Mouse (Mus musculus): ENCODE data around the gene Fez2.

Gene Fez2

GRCm38 (mm10) chr17:78370445-78370844, 47.5 kb downstream of the Fez2 start:
- DNase-seq (ENCODE audit: extremely low read depth, insufficient read length, low spot score): no peak

GRCm38 (mm10) chr17:78368481-78368880, 49.5 kb downstream of the Fez2 start:
- DNase-seq (ENCODE audit: extremely low read depth, insufficient read length, low spot score): no peak

DNA sequence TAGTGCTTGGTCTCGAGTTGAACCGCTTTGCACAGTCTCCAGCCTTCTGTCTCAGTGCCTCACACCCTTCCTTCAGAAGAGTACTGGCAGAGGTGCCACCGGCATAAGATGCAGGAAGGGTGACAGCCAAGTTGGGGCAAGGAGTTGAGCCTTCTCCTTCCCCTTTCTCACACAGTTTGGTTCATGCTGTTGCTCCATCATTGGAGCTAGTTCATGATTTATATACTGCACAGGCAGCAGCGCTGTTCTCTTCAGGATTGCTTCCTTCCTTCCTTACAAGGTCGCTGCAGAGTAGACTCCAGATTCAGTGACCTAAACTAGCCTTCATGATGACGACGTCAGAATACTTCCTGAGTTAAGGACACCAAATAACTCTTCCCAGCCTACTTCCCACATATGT, 51.9 kb downstream of the Fez2 start:
- DNase-seq (ENCODE audit: extremely low read depth, insufficient read length, low spot score): no peak

DNA sequence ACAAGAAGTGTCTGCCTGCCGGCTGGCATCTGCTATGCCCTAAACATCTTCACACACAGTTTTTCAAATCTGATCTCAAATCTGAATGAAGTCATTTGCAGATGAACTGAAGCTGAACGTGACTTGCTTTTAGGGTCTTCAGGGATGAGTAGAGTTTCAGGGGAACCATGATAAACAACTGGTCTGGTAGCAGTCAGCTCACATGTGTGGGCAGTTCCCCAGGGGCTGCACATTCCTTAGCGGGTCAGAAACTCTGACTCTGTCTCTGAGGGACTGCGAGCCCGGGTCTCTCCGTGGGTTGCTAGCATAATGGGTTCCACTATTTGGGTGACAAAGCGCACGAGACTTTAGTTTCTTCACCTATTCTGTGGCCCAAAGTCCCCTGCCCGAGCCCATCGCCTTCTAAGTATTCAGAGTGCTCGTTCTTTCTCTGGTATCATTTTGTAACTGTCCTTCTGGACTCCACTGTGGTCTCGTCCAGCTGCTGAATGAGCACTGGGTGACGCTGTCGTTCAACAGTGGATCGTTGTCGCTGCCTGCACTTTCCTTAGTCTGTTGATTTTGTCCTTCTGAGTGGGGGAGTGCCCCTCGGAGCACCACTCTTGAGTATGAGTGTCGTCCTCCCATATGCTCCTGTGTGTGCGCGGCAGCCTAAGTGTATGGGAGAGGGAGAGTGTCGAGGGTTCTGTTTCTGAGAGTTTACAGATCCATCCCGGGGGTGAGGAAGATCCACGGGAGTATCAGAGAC, 53.2 kb downstream of the Fez2 start:
- DNase-seq (ENCODE audit: extremely low read depth, insufficient read length, low spot score): no peak

DNA sequence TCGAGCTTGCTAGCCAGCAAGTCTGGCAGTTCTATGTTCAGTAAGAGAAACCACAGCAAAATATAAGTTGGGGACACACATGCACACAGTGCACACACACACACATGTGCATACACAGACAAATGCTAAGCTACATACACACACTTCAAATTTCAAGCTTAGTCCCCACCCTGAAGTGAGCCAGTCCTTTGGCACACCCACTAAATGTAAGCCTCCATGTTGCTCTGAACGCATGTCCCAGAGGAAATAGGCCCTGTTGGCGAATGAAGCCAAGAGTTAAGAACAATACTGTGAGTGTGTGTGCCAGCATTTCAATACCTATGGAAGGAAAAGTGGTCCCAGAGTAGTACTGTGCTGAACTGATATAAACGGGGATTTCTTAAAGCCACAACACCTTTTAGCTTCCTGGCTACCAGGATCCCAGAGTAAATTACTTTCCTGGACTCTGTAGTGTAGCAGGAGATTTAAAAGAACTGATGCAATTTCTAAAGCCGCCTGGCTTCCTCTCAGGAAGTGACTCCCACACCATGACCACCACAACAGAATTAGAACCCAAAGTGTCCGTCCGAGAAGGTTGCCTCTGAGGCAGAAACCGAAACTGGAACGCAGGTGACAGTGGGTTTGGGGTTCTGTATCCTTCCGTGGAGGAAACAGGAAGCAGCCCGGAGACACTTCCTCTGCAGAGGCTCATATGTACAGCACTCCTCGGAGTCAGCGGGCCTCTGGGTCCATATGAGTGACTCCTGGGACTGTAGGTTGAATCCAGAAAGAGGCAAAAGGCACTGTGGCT, 55.8 kb downstream of the Fez2 start:
- DNase-seq (ENCODE audit: extremely low read depth, insufficient read length, low spot score): no peak

DNA sequence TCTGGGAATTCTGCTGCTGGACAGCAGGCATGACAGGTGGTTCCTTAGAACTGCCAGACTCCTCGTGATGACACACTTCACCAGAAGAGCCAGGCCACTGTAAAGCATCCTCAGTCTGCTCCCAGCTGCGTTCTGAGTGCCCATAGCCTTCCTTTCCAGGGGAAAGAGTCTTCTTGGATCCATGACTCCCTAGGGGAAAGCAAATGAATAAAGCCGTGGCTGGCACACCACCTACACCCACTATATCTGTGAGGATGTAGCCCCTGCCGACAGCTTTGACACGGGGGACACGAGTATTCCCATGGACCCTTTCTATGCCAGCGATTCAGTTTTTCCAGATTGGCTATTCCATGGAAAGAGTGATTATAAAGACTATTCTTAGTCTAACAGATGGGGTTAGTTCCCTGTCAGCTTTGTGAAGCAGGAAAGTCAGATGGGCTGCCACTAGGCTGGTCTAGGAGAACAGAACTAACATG, 59.7 kb downstream of the Fez2 start:
- no peak for DNase-seq (ENCODE audit: extremely low read depth, insufficient read length, low spot score)

DNA sequence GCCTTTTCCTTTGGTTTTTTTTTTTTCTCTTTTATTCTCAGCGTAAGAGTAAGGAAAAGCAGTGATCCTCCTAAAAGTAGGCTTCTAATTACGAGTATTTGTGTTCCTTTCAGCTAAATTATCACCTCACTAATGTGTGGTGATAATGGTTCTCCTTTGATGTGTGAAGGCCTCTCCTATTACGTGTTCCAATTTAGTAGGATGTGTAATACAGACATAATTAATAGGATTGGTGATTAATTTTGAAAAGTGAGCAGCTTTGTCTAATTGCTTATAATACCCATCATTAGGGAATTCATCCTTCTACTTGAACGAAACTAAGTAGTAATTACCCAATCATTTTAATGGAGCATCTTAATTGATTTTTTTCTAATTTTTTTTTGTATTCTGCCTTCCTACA, 60.2 kb downstream of the Fez2 start:
- no peak for DNase-seq (ENCODE audit: extremely low read depth, insufficient read length, low spot score)

- no peak for DNase-seq (ENCODE audit: extremely low read depth, insufficient read length, low spot score)
Observed at GRCm38 (mm10) chr17:78355611-78356010, 62.3 kb downstream of the Fez2 start.

DNA sequence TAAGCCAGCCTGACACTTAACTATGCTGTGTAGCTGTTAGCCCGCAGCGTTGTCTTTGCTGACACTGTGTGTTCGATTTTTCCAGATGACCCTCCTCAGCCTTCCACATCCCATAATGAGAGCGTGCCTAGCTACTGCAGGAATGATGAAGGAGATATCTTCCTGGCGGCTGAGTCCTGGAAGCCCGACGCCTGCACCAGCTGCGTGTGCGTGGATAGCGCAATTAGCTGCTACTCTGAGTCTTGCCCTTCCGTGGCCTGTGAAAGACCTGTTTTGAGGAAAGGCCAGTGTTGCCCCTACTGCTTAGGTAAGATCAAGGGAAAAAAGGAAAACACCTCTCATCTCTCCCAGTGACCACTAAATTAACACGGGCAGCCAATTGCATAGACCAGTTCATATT, 63.1 kb downstream of the Fez2 start:
- DNase-seq (ENCODE audit: extremely low read depth, insufficient read length, low spot score): no peak

DNA sequence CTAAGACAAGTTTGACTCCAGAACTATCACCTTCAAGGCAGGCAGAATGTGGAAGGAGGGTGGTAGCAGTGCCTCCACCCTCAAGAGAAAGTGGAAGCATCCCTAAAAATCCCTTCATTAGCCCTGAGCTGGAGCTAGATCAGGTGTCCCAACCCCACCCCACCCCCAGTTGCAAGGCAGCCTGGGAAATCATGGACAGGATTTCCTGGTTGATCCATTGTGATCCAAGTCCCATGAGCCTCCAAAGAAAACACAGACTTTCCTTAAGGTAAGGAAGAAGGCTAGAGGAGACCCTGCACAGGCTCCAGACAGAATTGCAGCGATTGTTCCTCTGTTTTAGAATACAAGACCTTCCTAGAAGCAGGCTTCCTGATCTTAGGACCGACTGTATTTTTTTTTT, 63.5 kb downstream of the Fez2 start:
- no peak for DNase-seq (ENCODE audit: extremely low read depth, insufficient read length, low spot score)

DNA sequence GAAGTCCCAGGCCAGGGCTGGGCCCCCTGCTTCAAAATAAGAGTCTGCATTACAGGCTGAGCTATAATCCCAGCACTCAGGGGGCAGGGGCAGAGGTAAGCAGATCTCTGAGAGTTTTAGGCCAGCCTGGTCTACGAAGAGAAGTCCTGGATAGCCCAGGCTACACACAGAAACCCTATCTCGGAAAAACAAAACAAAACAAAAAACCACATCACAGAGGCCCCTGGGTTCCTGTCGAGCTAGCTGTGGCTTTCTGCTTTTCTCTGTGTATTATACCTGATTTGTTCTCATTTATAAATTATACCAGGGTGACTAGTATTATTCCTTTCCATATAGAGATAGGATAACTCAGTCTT, 65.5 kb downstream of the Fez2 start:
- no peak for DNase-seq (ENCODE audit: extremely low read depth, insufficient read length, low spot score)

DNA sequence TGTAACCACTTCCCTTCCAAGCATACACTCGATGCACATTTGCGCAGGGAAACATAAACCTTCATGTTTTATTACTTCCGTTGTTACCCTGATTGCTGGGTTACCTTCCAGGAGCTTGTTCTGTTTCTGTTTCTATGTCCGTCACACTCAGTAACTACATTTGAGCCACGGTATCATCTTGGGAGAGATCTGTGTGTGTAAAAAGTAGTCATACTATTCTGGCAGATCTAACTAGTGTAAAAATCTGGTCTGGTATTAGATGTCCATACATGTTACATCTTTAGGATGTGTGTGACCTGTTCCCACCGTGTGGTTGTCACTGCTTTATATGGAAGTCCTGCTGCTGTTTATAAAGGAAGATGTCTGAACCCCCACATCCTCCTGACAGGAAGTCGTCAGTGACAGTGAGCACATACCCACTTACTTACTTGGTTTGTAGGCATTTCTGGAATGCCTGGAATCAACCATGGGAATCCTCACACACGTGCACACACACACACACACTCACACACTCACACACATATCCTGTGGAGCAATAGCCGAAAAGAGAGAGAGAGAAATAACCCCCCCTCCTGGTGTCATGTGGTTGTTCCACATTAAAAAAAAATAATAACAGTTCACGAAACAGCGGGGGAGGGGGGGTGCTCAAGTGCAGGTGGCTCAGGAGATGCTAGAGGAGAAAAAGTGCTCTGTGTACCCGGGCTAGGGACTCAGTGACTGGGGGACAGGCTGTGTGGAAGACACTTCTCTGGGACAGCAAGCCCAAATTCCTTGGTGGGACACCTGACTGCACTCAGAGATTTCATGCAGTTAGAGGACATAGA, 66.1 kb downstream of the Fez2 start:
- DNase-seq (ENCODE audit: extremely low read depth, insufficient read length, low spot score): no peak

DNA sequence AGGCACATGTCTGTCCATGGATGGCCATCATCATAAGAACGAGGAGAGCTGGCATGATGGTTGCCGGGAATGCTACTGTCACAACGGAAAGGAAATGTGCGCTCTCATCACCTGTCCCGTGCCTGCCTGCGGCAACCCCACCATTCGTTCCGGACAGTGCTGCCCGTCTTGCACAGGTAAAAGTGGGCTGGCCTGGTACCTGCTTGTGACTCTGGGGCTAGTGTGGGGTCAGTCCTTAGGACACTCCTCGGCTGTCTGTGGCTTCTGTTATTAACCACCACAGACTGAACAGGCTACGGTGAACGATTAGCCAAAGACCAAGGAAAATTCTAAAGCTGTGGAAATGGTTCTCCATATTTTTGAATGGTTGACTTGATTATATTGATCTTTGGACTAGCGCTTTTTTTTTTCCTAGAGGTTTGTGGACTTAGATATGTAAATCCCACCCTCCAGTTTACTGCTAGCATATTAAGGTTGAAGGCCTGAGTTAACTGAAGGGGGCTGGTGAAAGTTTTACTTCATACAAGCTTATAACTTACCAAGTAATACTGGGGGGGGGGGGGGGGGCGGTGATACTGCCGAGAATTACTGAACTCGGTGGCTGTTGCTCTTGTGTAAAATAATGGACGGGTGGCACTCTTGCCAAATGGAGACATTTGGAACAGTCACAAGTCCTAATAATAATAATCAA, 70.7 kb downstream of the Fez2 start:
- DNase-seq (ENCODE audit: extremely low read depth, insufficient read length, low spot score): no peak

GRCm38 (mm10) chr17:78343688-78344087, 74.3 kb downstream of the Fez2 start:
- DNase-seq (ENCODE audit: extremely low read depth, insufficient read length, low spot score): no peak

DNA sequence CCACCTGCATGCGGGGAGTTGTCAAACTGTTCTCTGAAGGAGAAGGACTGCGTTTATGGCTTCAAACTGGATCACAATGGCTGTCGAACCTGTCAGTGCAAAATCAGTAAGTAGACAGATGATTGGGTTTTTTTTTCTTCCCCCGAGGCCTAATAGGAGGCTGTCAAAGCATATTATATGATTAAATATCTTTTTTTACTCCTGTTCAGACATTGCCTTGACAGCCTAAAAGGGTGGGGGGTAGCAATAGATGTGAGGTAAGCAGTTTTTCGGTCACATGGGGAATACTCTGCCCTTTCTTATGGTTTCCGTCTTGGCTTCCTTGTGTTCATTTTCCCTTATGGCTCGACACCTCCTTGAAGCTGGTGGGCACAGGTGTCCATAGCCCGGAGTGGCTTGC, 82.7 kb downstream of the Fez2 start:
- DNase-seq (ENCODE audit: extremely low read depth, insufficient read length, low spot score): no peak

- no peak for DNase-seq (ENCODE audit: extremely low read depth, insufficient read length, low spot score)
Observed at GRCm38 (mm10) chr17:78333275-78333674, 84.7 kb downstream of the Fez2 start.

DNA sequence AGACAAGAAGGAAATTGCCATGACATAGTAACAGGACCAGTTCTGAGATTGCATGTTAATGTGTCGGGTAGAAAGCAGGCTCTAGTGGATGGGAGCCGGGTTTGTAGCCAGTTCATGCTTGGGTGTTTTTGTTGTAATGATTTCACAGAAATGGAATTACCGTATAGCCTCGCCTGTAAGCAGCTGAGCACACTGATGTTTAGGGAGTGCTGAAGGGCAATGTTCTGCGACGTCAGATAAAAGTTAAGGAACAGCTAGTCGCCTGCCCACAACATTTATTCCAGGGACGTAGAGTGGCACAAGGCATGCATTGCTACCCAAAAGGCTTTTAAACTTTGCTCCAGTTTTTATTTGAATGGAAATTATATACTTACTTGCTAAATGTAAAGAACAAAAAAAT, 86.5 kb downstream of the Fez2 start:
- DNase-seq (ENCODE audit: extremely low read depth, insufficient read length, low spot score): no peak

DNA sequence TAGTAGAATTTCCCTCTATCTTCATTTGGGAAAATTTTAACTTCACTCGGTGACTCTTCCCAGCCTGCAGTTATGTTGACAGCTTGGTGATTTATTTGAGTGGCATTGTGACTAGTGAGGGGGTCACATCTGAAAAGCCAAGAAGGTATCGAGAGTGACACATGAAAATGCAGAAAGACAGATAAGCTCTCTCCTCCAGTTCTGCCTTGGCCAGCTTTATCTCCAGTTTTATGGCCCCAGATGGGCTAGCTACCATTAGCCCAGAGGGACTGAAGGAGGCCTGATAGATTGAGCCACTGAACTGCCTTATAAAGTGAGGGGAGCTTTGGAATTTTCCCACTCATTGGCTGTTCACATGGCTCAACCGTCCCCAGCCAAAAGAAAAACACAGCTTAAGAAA, 89.7 kb downstream of the Fez2 start:
- DNase-seq (ENCODE audit: extremely low read depth, insufficient read length, low spot score): no peak

DNA sequence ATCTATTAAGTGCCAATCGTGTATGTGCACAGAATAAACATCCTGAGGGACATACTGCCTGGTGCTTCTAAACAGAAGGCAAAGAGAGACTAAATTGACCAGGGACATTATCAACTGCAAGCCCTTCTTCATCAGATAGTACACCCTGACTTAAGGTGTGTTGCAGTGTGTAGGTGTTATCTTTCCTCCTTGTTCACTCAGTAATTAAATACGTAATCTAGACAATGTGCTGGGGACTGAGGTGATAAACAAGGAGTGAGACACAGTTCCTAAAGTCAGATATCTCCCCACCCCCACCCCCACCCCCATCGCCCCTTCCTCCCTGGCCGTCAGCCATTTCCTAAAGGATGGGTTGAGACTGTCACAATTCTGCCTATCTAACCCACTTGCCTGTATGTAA, 90.8 kb downstream of the Fez2 start:
- DNase-seq (ENCODE audit: extremely low read depth, insufficient read length, low spot score): no peak

DNA sequence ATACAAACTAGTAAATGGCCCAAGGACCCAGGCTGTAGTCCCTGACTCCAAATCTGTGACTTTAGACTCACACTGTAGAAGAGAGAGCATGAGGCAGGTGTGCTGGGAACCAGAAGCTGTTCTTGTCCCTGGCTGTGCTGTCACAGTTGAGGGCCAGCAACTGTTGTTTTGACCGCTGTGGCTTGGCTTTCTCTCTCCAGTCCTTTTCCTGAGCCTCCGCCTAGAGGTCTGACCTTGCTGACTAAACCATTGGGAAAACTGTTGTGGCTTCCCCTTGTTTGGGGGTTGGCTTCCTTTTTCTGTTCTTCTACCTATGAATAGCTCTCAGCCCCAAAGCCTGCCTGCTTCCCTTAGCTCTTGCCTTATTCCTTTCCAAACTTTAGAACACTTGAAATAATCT, 91.6 kb downstream of the Fez2 start:
- DNase-seq (ENCODE audit: extremely low read depth, insufficient read length, low spot score): no peak
